8 mouse cellular contexts compared by ENCODE assay signal in the genomic region with DNA sequence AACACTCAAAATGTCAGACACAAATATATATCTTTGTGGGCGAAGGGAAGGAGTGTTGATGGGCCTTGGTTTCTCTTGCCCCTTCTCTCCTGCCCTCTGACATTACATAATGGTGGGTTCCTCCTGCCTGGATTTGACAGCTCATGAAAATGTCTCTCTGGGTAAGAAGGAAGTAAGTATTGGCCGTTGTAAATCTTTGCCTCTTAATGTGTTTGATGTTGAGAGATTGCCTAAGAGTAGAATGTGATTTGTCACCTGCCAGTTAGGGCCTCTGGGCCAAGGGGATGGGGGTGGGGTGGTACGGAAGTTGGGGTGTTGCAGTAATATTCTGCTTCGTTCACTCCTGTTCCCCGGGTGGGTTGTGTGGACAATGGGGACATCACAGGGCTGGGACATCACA. TPM values are rescaled to one million over a fixed set of nuclear protein-coding genes. Genes with fewer than 3 reads are reported as not detected.
DNase-seq lines count a peak whose midpoint lies in the region; ATAC-seq and TF ChIP-seq lines count a peak whose summit lies in the region.

No protein-coding gene starts in this region.

- TF ChIP-seq EP300 in liver, postnatal 0 days (IDR thresholded peaks at IDR 0.05; ENCODE audit: low read depth): no peak

- peaks cover 10% of the 10 kb centered on the region for H3K4me1 ChIP-seq in heart, embryonic 11.5 days (ENCODE audit: control insufficient read depth, insufficient read depth, low read length)
- H3K4me1 ChIP-seq in heart, embryonic 15.5 days (replicated peaks): peaks cover 10% of the 10 kb centered on the region
- H3K4me1 ChIP-seq in liver, postnatal 0 days (ENCODE audit: insufficient read depth): peaks cover 5% of the 10 kb centered on the region
- peaks cover 6% of the 10 kb centered on the region for H3K4me1 ChIP-seq in neural tube, embryonic 11.5 days (ENCODE audit: control insufficient read depth, insufficient read depth, low read length)

- 60% methylated on average over 5 of the region's 5 CpGs for WGBS in heart, embryonic 11.5 days (ENCODE audit: insufficient replicate concordance)
- 55% methylated on average over 5 of the region's 5 CpGs for WGBS in heart, embryonic 15.5 days
- WGBS in liver, postnatal 0 days (ENCODE audit: insufficient replicate concordance): 20% methylated on average over 5 of the region's 5 CpGs
- WGBS in neural tube, embryonic 11.5 days: 53% methylated on average over 5 of the region's 5 CpGs

- TF ChIP-seq CTCF in liver, postnatal 0 days (IDR thresholded peaks at IDR 0.05; ENCODE audit: low read depth): no peak

- peak overlapping the region; percentile 84 for H3K9ac ChIP-seq in heart, embryonic 11.5 days (ENCODE audit: low read depth, low read length)
- peak overlapping the region; percentile 93 for H3K9ac ChIP-seq in heart, embryonic 15.5 days
- H3K9ac ChIP-seq in liver, postnatal 0 days (replicated peaks): peak overlapping the region; percentile 81
- H3K9ac ChIP-seq in neural tube, embryonic 11.5 days (ENCODE audit: low read length): peak overlapping the region; percentile 74

- H3K4me2 ChIP-seq in heart, embryonic 11.5 days: peak overlapping the region; percentile 83
- H3K4me2 ChIP-seq in heart, embryonic 15.5 days: peak overlapping the region; percentile 93
- H3K4me2 ChIP-seq in liver, postnatal 0 days (ENCODE audit: low read depth, low read length): peak overlapping the region; percentile 76
- peak overlapping the region; percentile 53 for H3K4me2 ChIP-seq in neural tube, embryonic 11.5 days (ENCODE audit: low read depth)

- no peak for DNase-seq in heart, adult 8-10 months (ENCODE audit: low spot score)
- DNase-seq in NIH3T3 (ENCODE audit: low read depth): peak; percentile 12
- DNase-seq in liver, postnatal 0 days: peak; percentile 59
- DNase-seq in neural tube, embryonic 11.5 days (ENCODE audit: low spot score): no peak
- no peak for DNase-seq in kidney, postnatal 36 days
- no peak for DNase-seq in gastrocnemius, adult 18-20 months (ENCODE audit: low spot score)

- no peaks in the 10 kb centered on the region for H3K36me3 ChIP-seq in heart, embryonic 11.5 days (ENCODE audit: control insufficient read depth, insufficient read depth, low read length)
- H3K36me3 ChIP-seq in heart, embryonic 15.5 days: no peaks in the 10 kb centered on the region
- H3K36me3 ChIP-seq in liver, postnatal 0 days (replicated peaks; ENCODE audit: insufficient read depth, low read length): no peaks in the 10 kb centered on the region
- H3K36me3 ChIP-seq in neural tube, embryonic 11.5 days (ENCODE audit: control insufficient read depth, insufficient read depth, low read length): no peaks in the 10 kb centered on the region

- H3K4me3 ChIP-seq in heart, embryonic 11.5 days (ENCODE audit: low read depth, low read length): peak overlapping the region; percentile 96
- H3K4me3 ChIP-seq in heart, embryonic 15.5 days: peak overlapping the region; percentile 99
- peak overlapping the region; percentile 68 for H3K4me3 ChIP-seq in liver, postnatal 0 days (ENCODE audit: low read depth, low read length)
- H3K4me3 ChIP-seq in neural tube, embryonic 11.5 days (ENCODE audit: low read depth, low read length): peak overlapping the region; percentile 58

- no peak for ATAC-seq in heart, embryonic 11.5 days (replicated peaks; ENCODE audit: insufficient number of reproducible peaks, low FRiP score, low TSS enrichment)
- ATAC-seq in heart, embryonic 15.5 days (replicated peaks; ENCODE audit: insufficient number of reproducible peaks, insufficient read depth, low FRiP score, low read depth): no peak
- ATAC-seq in liver, postnatal 0 days: peak; percentile 40
- no peak for ATAC-seq in neural tube, embryonic 11.5 days (ENCODE audit: insufficient read depth, low FRiP score, low TSS enrichment)

- no peak overlapping the region for H3K27ac ChIP-seq in heart, embryonic 11.5 days (ENCODE audit: low read depth, low read length)
- H3K27ac ChIP-seq in heart, embryonic 15.5 days: no peak overlapping the region
- H3K27ac ChIP-seq in liver, postnatal 0 days (ENCODE audit: low read depth): peak overlapping the region; percentile 76
- no peak overlapping the region for H3K27ac ChIP-seq in neural tube, embryonic 11.5 days (ENCODE audit: low read depth, low read length)

- H3K9me3 ChIP-seq in heart, embryonic 11.5 days (replicated peaks; ENCODE audit: control insufficient read depth, low read length): no peaks in the 10 kb centered on the region
- H3K9me3 ChIP-seq in heart, embryonic 15.5 days (replicated peaks): no peaks in the 10 kb centered on the region
- H3K9me3 ChIP-seq in liver, postnatal 0 days (ENCODE audit: low read length): no peaks in the 10 kb centered on the region
- H3K9me3 ChIP-seq in neural tube, embryonic 11.5 days (ENCODE audit: control insufficient read depth, low read length): no peaks in the 10 kb centered on the region

- H3K27me3 ChIP-seq in heart, embryonic 11.5 days (ENCODE audit: control insufficient read depth, insufficient read depth, low read length): no peaks in the 10 kb centered on the region
- H3K27me3 ChIP-seq in heart, embryonic 15.5 days: no peaks in the 10 kb centered on the region
- no peaks in the 10 kb centered on the region for H3K27me3 ChIP-seq in liver, postnatal 0 days (ENCODE audit: insufficient read depth, low read length)
- no peaks in the 10 kb centered on the region for H3K27me3 ChIP-seq in neural tube, embryonic 11.5 days (ENCODE audit: control insufficient read depth, insufficient read depth, low read length)

RNA-seq across cellular contexts. Expression of a gene that starts 1.0 kb away (rescaled TPM):
- polyA plus RNA-seq in heart, embryonic 11.5 days (2014; fragmentation: Nextera tagmentation; extraction: Ambion mirVana): 12.7 and 13.3 TPM in 2 replicates
- 10 to 100 TPM; 19.2 to 24.3 (median 22.6) TPM for total RNA-seq in heart, adult 8-10 months (2022)
- 13.9 and 15.6 TPM in 2 replicates for polyA plus RNA-seq in heart, embryonic 15.5 days (2015; fragmentation: Nextera tagmentation; extraction: Ambion mirVana)
- polyA plus RNA-seq in liver, postnatal 0 days (2015; fragmentation: Nextera tagmentation; extraction: Ambion mirVana): 5.0 and 6.7 TPM in 2 replicates
- 24.4 and 25.8 TPM in 2 replicates for polyA plus RNA-seq in neural tube, embryonic 11.5 days (2014; fragmentation: Nextera tagmentation; extraction: Ambion mirVana)
- 10 to 100 TPM; 18.8 to 19.2 TPM for total RNA-seq in gastrocnemius, adult 18-20 months (2021)

Comparison
In these comparisons a context has a peak if more than half of its experiments do, and no peak if none do; other contexts are left out.
1. DNase-seq: peak in NIH3T3 (single experiment) and liver, postnatal 0 days (single experiment); none in heart, adult 8-10 months (single experiment), neural tube, embryonic 11.5 days (single experiment), kidney, postnatal 36 days (0 of 2) and gastrocnemius, adult 18-20 months (single experiment).
2. Peak in every context shown above with its lines, with median percentiles within 50 percentile points of each other: H3K4me2 ChIP-seq, H3K4me3 ChIP-seq and H3K9ac ChIP-seq.